Mouse (Mus musculus): ENCODE data around the gene 4930590J08Rik.
"Not testable (repeated sequence)": the region's sequence is repeated elsewhere in the genome, so short reads cannot be mapped to it uniquely, and the experiment has no call there.

4930590J08Rik gene

GRCm38 (mm10) chr6:91902509-91902908 is at the start of gene 4930590J08Rik:
Gene 4930590J08Rik, plus strand, starts transcription at chr6:91902809.
- TF ChIP-seq GATA4 (IDR thresholded peaks at IDR 0.05; ENCODE audit: insufficient replicate concordance, low read length), result not testable (repeated sequence)

GRCm38 (mm10) chr6:91858339-91858738 is 44.3 kb upstream of the 4930590J08Rik start:
- no peak for TF ChIP-seq GATA4 (IDR thresholded peaks at IDR 0.05; ENCODE audit: insufficient replicate concordance, low read length)

DNA sequence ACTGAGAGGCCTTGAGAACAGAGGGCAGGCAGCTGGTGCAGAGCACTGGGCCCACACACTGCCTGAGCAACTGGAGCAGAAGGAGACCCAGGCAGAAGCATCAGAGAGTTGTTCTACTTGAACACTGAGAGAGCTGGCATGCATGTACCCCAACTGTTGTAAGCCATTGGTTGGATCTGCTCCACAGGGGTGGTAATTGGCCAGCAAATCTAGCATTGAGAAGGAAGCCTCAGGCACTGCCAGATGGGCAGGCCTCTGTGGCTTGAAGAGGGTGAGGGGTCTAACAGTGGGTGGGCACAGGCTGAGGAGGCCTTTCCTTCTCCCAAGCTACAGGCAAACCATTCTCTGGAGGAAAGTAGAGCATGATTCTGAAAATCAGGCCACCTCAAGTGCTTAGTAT is 39.8 kb upstream of the 4930590J08Rik start:
- no peak for TF ChIP-seq GATA4 (IDR thresholded peaks at IDR 0.05; ENCODE audit: insufficient replicate concordance, low read length)

DNA sequence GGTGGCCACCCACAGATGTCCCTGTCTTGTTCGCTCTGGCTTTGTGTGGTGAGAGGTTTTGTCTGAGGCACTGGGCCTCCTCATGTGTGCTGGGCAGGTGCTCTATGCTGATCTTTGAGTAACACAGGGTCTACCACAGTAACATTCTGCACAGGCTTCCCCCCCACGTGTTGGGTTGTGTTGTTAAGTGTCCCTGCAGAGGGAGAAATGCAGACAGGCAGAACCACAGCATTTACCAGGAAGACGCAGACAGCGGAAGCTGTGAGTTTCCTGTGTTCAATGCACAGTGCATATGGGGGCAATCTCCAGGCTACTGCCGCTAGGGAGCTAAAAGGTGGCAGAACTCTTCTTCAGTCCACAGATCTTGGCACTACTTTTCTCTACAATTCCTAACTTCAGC is 38.0 kb upstream of the 4930590J08Rik start:
- TF ChIP-seq GATA4 (IDR thresholded peaks at IDR 0.05; ENCODE audit: insufficient replicate concordance, low read length), result no peak

- no peak for TF ChIP-seq GATA4 (IDR thresholded peaks at IDR 0.05; ENCODE audit: insufficient replicate concordance, low read length)
These were observed 37.0 kb upstream of the 4930590J08Rik start for GRCm38 (mm10) chr6:91865601-91866000.

- TF ChIP-seq GATA4 (IDR thresholded peaks at IDR 0.05; ENCODE audit: insufficient replicate concordance, low read length), result no peak
These were observed 34.5 kb upstream of the 4930590J08Rik start for GRCm38 (mm10) chr6:91868091-91868490.

GRCm38 (mm10) chr6:91872781-91873180 is 29.8 kb upstream of the 4930590J08Rik start:
- TF ChIP-seq GATA4 (IDR thresholded peaks at IDR 0.05; ENCODE audit: insufficient replicate concordance, low read length), result no peak

DNA sequence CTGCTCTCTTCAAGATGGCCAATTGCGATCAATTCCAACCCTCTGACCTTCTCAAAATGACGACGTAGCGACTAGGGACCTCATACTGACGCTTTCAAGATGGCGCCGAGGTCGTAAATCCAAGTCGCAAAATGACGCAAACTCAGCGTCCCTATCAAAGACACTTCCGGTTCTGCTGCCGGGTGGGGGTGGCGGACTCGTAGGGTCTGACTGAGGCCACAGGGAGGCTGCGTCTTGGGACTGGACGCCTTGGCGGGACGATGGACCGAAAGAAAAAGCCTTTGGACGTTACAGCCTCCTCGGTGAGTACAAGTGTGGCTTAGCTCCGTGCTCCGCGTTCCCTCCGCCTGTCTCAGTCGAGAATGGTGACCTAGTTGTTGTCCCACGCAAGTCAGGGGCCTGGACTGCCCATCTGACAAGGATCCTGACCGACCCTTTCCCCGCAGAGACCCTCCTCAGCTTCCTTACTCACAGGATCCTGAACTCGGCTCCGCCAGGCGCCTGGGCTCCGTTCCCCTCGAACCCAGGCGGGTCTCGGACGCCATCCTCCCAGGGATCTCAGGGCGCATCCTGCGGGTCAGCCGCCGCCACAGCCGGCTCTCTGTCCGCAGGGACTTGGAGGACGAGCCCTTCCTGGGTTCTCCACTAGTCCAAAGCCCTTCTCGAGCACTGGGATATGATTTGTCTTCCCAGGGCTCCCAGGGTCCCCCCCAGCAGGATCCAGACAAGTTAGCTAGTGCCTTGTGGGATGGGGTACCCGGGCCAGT is 24.5 kb upstream of the 4930590J08Rik start, which contains the start of gene Ccdc174:
Gene Ccdc174, plus strand, starts transcription at position 169 of the 767 bp plus-strand sequence.
- TF ChIP-seq GATA4 (IDR thresholded peaks at IDR 0.05; ENCODE audit: insufficient replicate concordance, low read length), result peak; percentile 96; the same call in 1 of the 2 replicates

- TF ChIP-seq GATA4 (IDR thresholded peaks at IDR 0.05; ENCODE audit: insufficient replicate concordance, low read length), result peak; percentile 79; the same call in 1 of the 2 replicates
These were observed 18.8 kb upstream of the 4930590J08Rik start for GRCm38 (mm10) chr6:91883859-91884258.

DNA sequence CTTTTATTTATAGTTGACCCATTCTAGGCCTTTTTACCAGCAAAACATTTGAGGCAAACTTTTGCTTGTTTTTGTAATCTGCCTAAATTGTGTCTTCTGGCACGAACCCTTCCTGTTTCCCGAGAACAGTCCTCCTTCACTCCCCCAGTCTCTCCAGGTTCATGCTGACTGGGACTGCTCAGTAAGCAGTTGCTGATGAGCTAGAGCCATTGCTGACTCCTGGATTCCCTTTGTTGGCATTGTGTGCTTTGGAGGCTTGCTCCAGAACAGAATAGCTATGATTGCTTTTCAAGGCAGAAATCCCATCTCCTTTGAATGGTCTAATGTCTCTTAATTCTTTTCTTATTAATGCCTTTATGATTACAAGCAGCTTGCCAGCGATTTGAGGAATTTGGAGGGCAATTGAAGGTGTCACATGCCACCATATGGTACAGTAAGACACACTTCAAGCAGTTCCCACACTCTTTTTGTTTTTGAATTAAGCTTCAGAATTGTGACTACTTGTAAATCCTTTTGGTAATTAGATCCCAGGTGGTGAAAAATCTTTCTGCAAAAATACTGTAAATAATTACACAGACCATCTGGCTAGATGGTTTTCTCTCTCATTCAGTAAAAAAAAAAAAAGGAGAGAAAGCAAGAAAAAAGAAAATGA is 13.2 kb upstream of the 4930590J08Rik start:
- no peak for TF ChIP-seq GATA4 (IDR thresholded peaks at IDR 0.05; ENCODE audit: insufficient replicate concordance, low read length)

- no peak for TF ChIP-seq GATA4 (IDR thresholded peaks at IDR 0.05; ENCODE audit: insufficient replicate concordance, low read length)
These were observed 12.0 kb upstream of the 4930590J08Rik start for GRCm38 (mm10) chr6:91890615-91891014.

DNA sequence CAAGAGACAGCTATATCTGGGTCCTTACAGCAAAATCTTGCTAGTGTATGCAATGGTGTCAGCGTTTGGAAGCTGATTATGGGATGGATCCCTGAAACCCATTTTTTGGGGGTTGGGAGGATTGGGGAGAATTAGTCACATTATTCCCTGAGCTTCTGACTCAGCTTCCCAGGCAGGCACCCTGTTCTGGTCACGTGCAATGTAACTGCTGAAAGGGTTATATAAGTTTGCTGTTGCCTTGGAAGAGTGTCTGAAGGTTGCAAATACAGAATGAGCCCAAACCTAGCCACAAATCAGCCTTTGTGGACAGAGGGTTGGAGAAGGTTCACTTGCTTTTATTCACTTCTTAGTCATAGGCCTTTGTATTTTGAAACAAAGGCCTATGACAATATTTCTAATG is 10.8 kb upstream of the 4930590J08Rik start:
- no peak for TF ChIP-seq GATA4 (IDR thresholded peaks at IDR 0.05; ENCODE audit: insufficient replicate concordance, low read length)

DNA sequence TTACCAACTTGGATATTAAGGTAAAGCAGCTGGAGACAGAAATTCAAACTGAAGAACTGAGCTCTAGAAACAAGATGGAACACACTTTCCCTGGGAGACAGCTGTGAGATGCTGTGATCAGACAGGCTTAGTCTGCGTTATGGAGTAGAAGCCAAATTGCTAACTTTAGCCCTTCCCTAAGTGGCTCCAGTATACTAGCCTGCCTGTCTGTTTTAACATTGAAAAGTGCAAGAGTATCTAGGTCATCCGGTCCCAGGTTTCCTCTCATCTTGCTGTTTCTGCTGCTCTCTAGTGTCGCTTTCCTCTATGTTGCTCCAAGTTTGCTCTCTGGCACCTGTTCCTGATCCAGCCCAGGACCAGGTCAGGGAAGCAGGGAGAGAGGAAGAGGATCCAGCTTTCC is 5.8 kb upstream of the 4930590J08Rik start:
- TF ChIP-seq GATA4 (IDR thresholded peaks at IDR 0.05; ENCODE audit: insufficient replicate concordance, low read length), result no peak

- TF ChIP-seq GATA4 (IDR thresholded peaks at IDR 0.05; ENCODE audit: insufficient replicate concordance, low read length), result no peak
These were observed 1.1 kb upstream of the 4930590J08Rik start for GRCm38 (mm10) chr6:91901505-91901904.

DNA sequence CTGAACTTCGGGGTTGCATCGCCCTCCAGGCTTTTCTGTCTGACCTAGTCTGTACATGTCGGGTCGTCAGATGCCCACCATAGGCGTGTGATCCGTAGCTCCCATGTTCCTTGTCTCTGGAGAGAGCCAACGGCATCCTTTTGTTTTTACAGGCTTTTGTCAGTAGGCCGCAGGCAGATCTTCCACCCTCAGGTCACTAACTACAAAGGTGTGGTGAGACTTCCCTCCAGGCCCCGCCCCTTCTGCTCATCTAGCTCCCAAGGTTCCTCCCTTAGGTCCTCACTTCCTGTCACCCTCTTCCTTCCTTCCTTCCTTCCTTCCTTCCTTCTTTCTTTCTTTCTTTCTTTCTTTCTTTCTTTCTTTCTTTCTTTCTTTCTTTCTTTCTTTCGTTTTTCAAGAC is 11.4 kb downstream of the 4930590J08Rik start:
- TF ChIP-seq GATA4 (IDR thresholded peaks at IDR 0.05; ENCODE audit: insufficient replicate concordance, low read length), result no peak

DNA sequence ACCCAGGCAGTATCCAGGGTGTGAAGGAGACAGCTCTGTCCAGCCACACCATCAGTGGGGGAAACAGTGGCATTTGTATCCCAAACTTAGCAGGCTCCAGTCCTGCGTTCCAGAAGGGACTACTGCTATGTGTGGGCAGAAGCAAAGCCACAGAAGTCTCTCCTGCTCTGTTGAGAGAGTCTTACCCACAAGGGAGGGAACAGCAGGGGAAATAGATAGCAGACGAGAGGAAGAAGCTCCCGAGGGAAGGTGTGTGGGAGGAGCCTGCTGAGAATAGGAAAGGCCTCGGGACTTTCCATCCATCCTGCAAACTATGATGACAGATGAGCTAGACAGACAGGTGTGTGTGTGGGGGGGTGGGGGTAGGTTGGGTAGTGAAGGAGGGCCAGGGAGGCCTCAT is 14.7 kb downstream of the 4930590J08Rik start:
- TF ChIP-seq GATA4 (IDR thresholded peaks at IDR 0.05; ENCODE audit: insufficient replicate concordance, low read length), result no peak
